Mouse (Mus musculus) urinary bladder, postnatal 36 days (tissue): ENCODE measurements around the gene Nrip2.

Experiments
- DNase-seq, 2 experiments: peaks; one replicate each; pipeline ENCODE4 v3.0.0; 2022; ENCODE audit warnings: low spot score in 2 of 2, mixed read lengths in 1 of 2

The Nrip2 gene

DNA sequence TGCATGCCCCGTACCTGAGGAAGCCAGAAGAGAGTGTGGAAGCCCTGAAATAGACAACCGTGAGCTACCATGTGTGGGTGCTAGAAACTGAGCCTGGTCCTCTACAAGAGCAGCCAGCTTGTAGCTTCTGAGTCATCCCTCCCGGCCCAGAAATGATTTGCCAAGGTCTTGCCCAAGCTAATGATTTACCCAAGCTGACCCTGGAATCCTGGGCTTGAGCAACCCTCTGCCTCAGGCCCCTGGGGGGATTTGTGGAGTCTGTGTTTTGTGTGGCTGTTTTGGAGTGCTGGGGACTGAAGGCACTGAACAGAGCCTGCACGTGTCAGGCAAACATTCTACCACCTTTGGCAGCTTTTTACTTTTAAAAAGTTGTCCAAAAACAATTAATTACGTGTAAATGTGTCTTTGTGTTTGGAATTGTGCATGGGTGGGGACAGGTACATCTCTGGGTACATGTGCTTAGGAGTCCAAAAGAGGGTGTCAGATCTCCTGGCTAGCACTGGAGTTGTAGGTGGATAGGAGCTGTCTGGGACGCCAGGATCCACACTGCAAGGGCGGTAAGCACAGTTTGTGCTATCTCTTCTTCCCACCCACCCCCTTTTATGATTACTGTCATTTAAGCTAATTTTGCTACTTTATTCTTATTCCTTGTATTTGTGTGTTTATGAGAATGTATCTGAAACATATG lies 1.4 kb upstream of the Nrip2 start:
- peak in 1 of 2 experiments; percentile 51 for DNase-seq

DNA sequence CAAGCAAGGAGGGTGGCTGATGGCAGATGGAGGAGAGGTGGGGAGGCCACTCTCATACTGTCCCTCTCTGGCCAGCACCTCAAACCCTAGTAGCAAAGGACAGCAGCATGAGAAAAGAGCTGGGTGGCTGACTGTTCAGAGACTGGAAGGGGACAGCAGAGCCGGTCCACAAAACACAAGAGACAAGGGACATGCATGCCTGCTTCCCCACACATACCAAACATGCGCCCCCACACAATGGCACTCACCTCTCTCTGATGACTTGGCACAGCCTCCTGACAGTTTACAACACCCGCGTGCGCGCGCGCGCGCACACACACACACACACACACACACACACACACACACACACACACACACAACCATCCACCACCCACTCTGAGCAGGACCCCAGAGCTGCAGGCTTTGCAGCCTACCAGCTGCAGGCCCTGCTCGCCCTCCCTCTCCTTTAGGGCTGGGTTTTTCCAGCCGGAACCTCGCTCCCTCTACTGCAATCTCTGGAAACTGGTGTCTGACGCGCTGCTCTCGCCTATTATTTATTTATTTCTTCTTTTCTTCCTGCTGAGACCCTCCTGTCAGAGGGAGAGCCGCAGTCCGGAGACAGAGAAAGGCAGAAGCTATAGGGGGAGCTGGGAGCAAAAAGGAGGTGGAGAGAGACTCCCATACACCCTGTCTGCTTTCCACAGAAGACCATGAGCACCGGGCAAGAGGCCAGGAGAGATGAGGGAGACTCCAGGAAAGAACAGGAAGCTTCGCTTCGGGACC lies 507 bp downstream of the Nrip2 start:
- no peak for DNase-seq

DNA sequence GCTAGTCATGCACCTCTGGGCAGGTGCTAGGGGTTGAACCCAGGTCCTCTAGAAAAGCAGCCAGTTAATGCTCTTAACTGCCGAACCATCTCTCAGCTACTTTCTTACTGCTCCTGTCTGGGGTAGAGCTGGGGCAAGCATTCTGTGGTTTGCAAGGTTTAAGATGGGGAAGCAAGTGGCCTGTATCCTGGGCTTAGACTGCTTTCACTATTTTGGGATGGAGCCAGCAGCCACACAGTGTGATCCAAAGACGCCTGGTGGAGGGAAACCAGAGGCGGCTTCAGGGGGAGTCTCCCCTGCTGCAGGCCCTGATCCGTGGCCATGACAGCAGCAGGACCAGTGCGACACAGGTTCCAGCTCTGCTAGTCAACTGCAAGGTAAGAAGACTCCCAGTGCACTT lies 5.6 kb downstream of the Nrip2 start:
- no peak for DNase-seq

DNA sequence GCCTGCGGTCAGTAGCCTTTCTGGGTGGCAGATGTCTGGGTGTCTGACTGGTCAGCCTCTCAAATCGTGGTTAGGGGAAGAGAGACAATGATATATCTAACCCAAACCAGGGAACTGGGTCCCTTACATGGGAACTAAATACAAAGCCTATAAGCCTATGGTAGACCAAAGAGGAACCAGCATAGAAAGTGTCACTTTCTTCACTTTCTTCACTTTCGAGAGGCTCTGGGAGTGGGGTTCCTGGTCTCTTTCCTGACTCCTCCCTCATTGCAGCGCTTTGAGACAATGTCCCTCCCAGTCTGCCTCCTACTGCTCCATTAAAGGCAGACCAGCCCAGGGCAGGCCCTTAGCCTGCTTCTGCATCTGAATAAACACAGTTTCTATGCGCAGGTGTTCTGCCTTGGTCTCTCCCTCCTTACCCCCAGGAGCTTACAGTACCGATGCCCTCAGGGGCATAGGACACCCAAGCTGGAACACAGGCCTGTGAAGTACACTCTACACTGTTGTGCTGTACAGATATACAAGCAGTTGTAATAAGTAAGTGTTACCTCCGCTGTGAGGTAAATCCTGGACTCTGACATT lies 9.5 kb downstream of the Nrip2 start:
- no peak for DNase-seq

DNA sequence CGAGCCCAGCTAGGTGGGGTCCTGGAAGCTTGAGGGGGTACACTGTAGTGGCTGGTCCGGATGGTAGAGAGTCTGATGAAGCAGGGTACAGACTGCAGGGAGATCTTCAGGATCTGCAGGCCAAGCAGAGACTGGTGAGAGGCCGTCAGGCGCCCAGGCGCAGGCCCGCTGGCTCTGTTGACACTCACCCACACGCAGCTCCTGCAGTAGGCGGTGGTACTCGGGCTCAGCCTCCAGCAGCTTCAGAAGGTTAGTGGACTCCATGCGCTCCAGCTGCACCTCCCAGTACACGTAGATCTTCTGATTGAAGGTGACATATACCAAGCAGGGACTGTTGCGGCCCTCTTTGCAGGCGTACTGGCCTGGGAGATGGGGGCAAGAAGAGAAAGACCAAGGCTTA lies 11.2 kb downstream of the Nrip2 start:
- DNase-seq, result no peak

DNA sequence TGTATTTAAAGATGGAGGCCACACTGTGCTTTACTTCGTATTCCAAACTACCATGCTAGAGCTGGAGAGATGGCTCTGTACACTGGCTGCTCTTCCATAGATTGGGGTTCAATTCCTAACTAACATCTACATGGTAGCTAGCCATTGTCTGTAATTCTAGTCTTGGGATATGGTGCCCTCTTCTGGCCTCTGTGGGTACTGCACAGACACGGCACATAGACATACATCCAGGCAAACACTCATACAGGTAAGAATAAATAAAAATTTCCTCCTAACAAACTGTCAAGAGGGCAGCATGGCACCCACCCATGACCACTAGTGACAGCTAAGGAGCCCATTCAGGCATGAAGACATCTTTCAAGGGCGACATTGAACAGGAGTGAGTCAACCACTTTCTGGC lies 12.0 kb downstream of the Nrip2 start:
- peak; percentile 74 to 80 for DNase-seq

DNA sequence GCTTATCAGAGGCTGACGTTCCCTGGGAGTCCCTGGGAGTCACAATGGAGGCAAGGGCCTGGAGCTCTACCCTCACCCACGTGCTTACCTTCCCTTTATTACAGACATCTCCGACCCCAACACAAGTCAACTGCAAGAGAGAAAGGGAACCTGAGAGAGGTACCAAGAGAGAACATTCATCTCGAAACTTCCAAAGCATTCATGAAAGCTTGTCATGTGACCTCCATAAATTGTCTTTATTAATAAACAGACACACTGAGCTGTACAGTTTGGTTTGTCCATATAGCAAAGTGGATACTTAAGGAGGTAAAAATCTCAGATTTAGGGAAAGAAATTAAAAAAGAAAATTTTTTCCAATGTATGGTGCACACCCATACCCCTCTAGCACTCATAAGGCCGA lies 17.1 kb downstream of the Nrip2 start:
- DNase-seq, result no peak

DNA sequence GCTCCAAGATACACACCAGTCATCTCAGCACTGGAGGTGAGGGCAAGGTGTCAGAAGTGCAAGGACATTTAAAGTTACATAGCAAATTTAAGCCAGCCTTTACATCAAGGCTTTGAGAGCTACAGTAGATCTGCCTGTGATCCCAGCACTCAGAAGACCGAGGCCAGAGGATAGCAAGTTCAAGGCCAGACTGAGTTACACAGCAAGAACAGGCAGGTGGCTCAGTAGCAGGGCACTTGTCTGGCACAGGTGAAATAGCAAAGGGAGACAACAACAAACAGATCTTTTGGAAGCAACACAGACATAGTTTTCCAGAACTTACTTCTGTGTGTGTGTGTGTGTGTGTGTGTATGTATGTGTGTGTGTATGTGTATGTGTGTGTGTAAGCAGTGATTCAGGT lies 19.0 kb downstream of the Nrip2 start:
- no peak for DNase-seq

DNA sequence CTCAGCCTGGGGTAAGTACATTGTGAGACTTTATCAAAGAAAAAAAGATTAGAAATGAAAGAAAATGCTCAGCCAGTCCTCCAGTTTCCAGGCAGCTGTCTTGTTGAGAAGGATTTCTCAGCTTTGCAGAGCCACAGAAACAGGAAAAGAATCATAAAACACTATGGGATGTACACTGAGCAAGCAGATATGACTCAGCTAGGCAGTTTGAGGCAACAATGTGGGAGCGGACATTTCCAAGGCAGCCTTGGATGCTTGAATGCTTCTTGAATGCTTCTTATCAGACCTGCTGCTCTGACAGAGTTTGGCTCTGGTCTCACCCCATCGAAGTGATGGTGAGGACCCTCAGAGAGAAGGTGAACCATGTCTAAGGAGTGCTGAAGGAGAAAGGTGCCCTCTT lies 21.9 kb downstream of the Nrip2 start:
- DNase-seq, result no peak

DNA sequence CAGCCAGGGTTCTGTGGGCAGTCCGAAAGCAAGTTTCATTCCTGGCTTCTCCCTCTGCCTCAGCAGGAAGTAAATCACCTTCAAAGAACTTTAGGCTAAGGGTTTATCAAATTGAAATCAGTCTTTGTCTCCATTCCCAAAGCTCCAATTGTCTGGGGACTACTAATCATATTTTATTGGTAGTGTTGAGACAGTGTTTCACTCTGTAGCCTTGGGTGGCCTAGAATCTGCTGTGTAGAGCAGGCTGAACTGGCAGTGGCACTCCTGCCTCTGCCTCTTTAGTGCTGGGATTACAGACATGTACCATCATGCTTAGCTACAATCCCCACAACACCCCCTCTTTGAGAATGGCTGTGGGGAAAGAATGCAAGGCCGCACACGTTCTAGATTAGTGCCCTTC lies 22.4 kb downstream of the Nrip2 start:
- DNase-seq, result no peak

DNA sequence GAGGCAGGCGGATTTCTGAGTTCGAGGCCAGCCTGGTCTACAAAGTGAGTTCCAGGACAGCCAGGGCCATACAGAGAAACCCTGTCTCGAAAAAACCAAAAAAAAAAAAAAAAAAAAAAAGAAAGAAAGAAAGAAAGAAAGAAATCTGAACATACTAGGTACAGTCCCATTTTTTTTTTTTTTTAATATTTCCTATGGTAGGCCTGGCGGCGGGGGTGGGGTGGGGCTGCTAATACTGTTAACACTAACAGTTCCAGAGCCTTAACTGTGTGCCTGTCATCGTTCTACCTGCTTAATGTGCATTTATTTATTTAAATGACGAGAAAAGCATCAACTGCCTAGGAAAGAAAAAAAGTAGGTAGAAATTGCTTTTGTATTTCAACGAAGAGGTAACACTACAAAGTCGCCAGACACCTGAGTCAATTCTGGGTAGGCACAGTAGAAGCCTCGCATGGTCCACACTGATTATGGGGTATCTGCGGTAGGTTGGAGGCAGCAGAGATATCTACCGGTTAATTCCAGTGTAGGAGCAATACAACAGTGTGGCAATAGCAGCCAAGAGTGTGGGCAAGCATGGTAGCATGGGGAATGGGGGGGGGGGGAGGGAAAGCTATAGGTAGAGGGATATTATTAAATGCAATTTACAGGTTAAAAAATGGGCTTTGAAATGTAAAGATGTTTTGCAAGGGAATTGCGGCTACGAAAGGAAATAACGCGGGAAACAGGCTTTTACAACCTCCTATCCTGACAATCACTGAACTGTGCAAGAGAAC lies 24.6 kb downstream of the Nrip2 start:
- DNase-seq, result no peak

DNA sequence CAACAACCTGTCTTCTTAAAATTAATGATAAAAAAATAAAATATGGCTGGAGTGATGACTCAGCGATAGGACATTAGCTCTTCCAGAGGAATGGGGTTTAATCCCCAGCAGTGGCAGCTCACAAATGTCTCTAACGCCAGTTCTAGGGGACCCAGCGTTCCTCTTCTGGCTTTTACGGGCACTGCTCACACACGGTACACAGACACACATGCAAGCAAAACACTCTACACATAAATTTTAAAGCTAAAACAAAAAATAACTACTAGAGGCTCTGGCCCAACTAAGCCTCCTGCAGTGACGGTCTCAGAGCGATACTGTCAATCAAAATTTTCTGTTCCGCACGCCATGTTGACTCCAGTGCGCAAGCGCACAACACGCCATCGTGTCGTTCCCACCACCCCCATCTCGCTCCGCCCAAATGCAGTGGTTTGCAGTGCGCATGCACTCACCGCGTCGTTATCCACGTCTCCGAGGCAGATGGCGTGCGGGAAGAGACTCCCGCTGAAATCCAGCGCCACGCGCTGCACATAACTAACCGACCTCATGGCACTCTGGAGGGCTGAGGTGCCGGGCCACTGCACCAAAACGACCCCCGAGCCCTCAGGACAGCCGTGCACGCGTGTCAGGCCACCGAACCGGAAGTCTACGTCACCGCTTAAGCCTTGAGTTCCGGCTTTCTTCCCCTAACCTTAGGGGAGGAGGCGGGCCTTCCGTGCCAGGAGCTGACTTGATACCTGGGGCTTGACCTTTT lies 25.3 kb downstream of the Nrip2 start, which contains the start of gene Itfg2:
Gene Itfg2 (minus strand): TSS at position 663 of the 751 bp plus-strand sequence.
- peak; percentile 95 for DNase-seq

DNA sequence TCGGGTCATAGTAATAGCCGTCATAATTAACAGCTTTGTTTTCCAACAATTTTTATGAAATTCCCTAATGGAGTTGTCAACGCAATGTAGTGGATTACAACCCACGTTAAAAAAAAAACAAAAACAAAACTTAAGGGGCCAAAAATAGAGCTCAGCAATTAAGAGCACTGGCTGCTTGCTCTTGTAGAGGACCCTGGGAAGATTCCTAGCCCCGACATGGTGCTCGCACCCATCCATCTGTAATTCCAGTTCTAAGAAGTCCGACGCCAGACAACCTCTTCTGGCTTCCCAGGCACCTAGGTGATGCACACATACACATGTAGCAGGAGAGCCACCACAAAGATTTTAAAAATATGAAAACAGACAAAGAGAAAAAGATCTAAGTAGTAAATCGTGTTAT lies 25.9 kb downstream of the Nrip2 start:
- DNase-seq, result no peak

DNA sequence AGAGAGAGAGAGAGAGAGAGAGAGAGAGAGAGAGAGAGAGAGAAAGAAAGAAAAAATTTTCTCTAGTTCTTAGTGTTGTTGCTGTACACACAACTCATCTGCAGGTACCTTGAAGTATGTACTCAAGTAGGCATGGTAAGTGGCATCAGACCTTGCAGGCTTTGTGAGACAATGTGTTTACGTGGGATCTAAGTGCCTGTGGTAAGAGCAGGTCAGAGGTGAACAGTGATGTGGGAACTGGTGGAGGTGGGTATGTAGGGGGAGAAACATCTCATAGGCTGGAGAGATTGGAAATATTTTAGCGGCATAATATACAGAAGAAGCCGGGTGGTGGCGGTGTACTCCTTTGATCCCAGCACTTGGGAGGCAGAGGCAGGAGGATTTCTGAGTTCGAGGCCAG lies 28.5 kb downstream of the Nrip2 start:
- DNase-seq, result no peak

DNA sequence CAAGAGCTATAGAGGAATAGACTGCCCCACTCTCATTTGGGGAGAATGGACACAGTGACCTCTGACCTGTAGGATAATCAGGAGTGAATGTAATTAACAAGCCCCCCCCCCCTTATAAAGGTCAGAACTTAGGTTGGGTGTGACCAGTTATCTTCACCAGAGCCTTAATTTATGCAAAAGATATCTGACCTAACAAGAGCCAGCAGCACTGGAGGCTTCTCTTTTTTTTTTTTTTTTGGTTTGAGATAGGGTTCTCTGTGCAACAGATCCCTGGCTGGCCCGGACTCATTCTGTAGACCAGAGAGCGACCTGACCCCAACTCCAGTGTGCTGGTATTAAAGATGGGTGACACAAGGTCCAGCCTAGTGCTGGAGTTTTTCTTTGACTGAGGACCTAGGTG lies 30.2 kb downstream of the Nrip2 start:
- no peak for DNase-seq

DNA sequence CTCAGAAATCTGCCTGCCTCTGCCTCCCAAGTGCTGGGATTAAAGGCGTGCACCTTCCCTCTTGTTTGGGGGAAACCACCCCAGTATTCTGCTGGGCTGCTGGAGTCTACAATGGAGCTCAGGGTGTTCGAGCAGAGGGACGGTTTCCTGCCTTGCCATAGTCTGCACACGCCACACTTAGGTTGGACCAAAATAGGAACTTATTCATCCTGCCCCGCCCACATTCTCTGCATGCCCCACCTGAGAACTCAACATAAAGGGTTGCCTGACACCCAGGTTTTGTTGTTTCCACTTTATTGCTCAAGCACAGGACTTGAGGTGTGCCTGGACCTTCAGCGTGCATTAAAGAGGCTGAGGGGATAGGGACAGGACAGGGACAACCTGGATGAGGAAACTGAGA lies 30.7 kb downstream of the Nrip2 start:
- DNase-seq, result no peak

DNA sequence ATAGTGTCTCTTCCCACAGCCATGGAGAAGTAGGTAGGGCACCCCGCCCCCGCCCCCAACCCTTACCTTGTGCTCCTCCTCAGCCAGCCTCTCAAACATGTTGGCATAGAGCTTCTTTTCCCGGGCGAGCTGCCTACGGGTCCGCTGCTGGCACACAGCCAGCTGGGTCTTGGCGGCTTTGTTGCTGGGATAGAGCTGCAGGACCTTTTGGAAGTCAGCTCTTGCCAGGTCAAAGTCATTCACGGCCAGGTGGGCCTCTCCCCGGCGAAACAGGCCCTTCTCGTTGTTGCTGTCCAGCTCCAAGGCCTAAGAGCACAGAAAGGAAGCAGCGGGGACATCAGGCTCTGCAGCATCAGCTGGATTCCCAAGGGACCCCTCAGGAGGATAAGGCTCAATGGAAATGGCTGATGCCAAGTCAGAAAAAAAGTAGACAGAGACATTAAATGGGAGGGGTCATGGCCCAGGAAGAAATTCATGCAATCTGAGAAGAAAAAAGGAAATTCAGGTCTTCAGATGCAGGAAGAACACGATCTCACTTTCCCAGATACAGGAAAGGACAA lies 33.3 kb downstream of the Nrip2 start:
- DNase-seq, result no peak

DNA sequence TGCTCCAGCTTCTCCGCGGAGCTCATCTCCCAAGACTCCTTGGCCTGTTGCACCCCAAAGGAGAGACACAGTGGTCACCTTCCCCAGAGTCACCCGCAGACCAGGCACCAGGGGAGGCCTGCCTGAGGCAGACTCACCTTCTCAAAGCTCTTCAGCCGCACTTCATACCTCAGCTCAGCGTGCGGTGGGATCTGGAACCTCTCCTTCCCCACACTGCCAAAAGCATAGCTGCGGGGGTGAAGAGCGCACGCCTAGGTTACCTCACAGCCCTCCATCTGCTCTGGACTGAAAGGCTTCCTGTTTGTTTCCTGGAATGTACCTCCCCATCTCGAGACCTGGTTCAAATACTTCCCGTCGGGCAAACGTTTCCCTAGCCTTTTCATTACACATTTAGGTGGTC lies 34.5 kb downstream of the Nrip2 start:
- no peak for DNase-seq

DNA sequence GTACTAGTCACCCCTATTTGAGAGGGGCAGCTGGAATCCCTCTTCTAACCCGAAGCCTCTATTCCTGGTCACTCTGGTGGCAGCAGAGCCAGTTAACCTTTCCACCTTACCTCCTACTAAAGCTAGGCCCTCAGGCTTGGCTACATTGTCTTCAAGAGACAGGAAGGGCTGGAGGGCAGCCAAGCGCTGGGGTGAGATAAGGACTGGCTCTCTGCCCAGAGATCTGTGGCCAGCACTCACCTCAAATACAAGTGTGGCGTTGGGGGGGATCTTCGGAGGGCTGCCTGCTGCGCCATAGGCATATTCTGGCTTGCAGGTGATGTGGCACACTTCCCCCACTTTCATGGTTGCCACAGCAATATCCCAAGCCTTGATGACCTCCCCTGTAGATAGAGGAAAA lies 36.4 kb downstream of the Nrip2 start:
- DNase-seq, result peak; percentile 53 to 71

DNA sequence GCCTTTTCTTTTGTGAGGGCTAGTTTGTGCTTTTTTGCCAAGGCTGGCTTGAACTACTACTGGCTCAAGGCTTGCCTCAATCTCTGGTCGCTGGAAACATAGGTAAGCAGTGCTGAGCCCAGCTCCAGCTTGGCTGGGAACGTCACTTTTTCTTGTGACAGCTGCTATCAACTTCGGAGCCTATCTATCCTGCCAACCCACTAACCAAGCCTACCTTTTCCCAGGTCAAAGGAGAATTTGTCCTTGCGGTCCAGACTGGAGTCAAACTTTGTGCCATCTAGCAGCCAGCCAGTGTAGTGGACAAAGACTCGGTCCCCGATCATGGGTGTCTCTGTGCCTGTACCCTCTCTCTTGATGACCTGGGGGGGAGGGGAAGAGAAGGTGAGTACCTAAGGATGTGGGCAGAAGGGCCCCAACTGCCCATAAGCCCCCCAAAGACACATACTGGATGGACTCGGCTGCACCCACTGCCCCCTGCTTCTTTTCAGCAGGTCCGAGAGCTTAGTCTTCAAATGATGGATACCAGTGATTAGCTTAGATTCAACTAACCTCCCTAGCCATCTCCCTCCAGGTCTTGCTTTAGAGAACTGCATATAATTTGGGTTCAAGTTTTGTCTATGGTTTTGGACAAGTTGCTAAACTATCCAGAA lies 37.4 kb downstream of the Nrip2 start:
- DNase-seq, result no peak

DNA sequence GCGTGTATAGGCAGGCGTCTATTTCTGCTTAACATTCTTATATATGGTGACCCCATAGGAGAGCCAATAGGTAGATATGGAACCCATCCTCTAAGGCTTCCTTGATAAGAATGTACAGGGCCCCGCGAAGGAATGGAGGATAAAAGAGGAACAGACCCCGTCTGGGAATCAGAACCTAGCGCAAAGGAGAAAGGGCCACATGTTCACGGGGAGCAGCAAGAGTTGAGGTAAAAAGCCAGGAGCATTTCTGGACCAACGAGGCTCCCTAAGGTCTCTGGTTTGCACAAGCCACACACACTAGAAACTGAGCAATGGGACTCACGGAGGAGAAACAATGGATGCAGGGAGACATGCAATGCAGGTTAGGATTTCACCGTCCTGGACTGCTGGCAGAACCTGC lies 38.2 kb downstream of the Nrip2 start:
- no peak for DNase-seq
